Mouse (Mus musculus) midbrain, embryonic 14.5 days (tissue): ENCODE data around the gene Snx1. TPM values are rescaled to one million over a fixed set of nuclear protein-coding genes. Genes with fewer than 3 reads are reported as not detected.
A peak's percentile ranks its signal among the peaks of the same experiment; 100 is the strongest.

Experiments used
- ATAC-seq: fragments of 200-750 bp; cut with Nextera tagmentation; 2 replicates; pipeline ENCODE4 v1.8.0; 2017; ENCODE audit warnings: moderate number of reproducible peaks, moderate library complexity; ENCODE audit not compliant: low FRiP score, low TSS enrichment
- DNase-seq: peaks from one replicate; pipeline ENCODE4 v3.0.0-alpha.2; 2015
- H3K27ac ChIP-seq: fragments of 300-500 bp; sonication (generic); replicated peaks from 2 replicates; pipeline ENCODE4 v1.5.1; 2014; ENCODE audit warnings: mild to moderate bottlenecking, low read depth, low read length, moderate library complexity
- H3K27me3 ChIP-seq: fragments of 300-500 bp; sonication (generic); 2 replicates; pipeline ENCODE4 v1.6.1; 2014; ENCODE audit warnings: low read length, control low read depth, mixed read lengths; ENCODE audit not compliant: control insufficient read depth, insufficient read depth
- H3K36me3 ChIP-seq: fragments of 300-500 bp; sonication (generic); 2 replicates; pipeline ENCODE4 v1.6.1; 2014; ENCODE audit warnings: low read length, control low read depth; ENCODE audit not compliant: control insufficient read depth, insufficient read depth
- H3K4me1 ChIP-seq: fragments of 300-500 bp; sonication (generic); 2 replicates; pipeline ENCODE4 v1.6.1; 2014; ENCODE audit warnings: mild to moderate bottlenecking, antibody characterized with exemption, low read length, control low read depth; ENCODE audit not compliant: control insufficient read depth, insufficient read depth
- H3K4me2 ChIP-seq: fragments of 300-500 bp; sonication (generic); 2 replicates; pipeline ENCODE4 v1.6.1; 2014; ENCODE audit warnings: mild to moderate bottlenecking, low read length, moderate library complexity
- H3K4me3 ChIP-seq: fragments of 300-500 bp; sonication (generic); replicated peaks from 2 replicates; pipeline ENCODE4 v1.5.1; 2014; ENCODE audit warnings: low read depth, low read length
- H3K9ac ChIP-seq: fragments of 300-500 bp; sonication (generic); replicated peaks from 2 replicates; pipeline ENCODE4 v1.6.1; 2014; ENCODE audit warnings: mild to moderate bottlenecking, low read length, moderate library complexity
- H3K9me3 ChIP-seq: fragments of 300-500 bp; sonication (generic); 2 replicates; pipeline ENCODE4 v1.6.1; 2016; ENCODE audit warnings: low read length, control low read depth, mixed read lengths; ENCODE audit not compliant: control insufficient read depth
- WGBS: fragments of 180-500 bp; shearing (Covaris S2); extraction: QIAGEN DNeasy Blood & Tissue Kit; methylation state at CpG from one replicate; pipeline ENCODE4 v1.1.7; 2014; 5-methylcytosine and 5-hydroxymethylcytosine counted together
- polyA plus RNA-seq: library from polyadenylated mRNA; unstranded; fragments of >200 nt; fragmentation: Nextera tagmentation; extraction: Ambion mirVana; gene quantifications from 2 replicates; pipeline ENCODE4 v1.2.1, GENCODE M21; 2014

The Snx1 gene
- 55.6 and 87.9 TPM in 2 replicates for polyA plus RNA-seq

- H3K27ac ChIP-seq: peak within 1 kb of the TSS; percentile 50
- 2% methylated on average over 34 of the region's 34 CpGs for WGBS
- H3K4me1 ChIP-seq: peaks cover 35% of the 10 kb centered on the region
- peak; percentile 98 for DNase-seq
- H3K9ac ChIP-seq: peak within 1 kb of the TSS; percentile 59
- no peaks in the 10 kb centered on the region for H3K27me3 ChIP-seq
- H3K4me2 ChIP-seq: peak within 1 kb of the TSS; percentile 61
- H3K9me3 ChIP-seq: no peaks in the 10 kb centered on the region
- H3K4me3 ChIP-seq: peak within 1 kb of the TSS; percentile 56
- ATAC-seq: peak; percentile 67
- no peaks in the 10 kb centered on the region for H3K36me3 ChIP-seq
Measured at GRCm38 (mm10) chr9:66126456-66127192, at the start of gene Snx1, which contains the start of gene Ciao2a. Gene Snx1 (minus strand): TSS chr9:66126587. Gene Ciao2a (plus strand): TSS chr9:66126611.

- Histone ChIP-seq H3K27ac (no peak overlapping the region), H3K4me1 (peaks cover 4% of the 10 kb centered on the region), H3K9me3 (no peaks in the 10 kb centered on the region), H3K4me2 (no peak overlapping the region), H3K9ac (no peak overlapping the region), H3K4me3 (no peak overlapping the region), H3K27me3 (no peaks in the 10 kb centered on the region), H3K36me3 (no peaks in the 10 kb centered on the region)
- DNase-seq (no peak), ATAC-seq (no peak)
- 90% methylated on average over 3 of the region's 3 CpGs for WGBS
Measured at GRCm38 (mm10) chr9:66174985-66175384, 48.6 kb upstream of the Snx1 start.

- ATAC-seq: no peak
- Histone ChIP-seq H3K27me3 (no peaks in the 10 kb centered on the region), H3K9me3 (no peaks in the 10 kb centered on the region), H3K27ac (no peak overlapping the region), H3K36me3 (no peaks in the 10 kb centered on the region), H3K9ac (no peak overlapping the region), H3K4me1 (peaks cover 4% of the 10 kb centered on the region), H3K4me2 (no peak overlapping the region), H3K4me3 (no peak overlapping the region)
- WGBS: 97% methylated on average over 5 of the region's 5 CpGs
- DNase-seq: no peak
Measured at GRCm38 (mm10) chr9:66173316-66173855, 47.0 kb upstream of the Snx1 start.

- Histone ChIP-seq H3K4me1 (peaks cover 4% of the 10 kb centered on the region), H3K4me3 (no peak overlapping the region), H3K27ac (no peak overlapping the region), H3K4me2 (no peak overlapping the region), H3K36me3 (no peaks in the 10 kb centered on the region), H3K27me3 (no peaks in the 10 kb centered on the region), H3K9ac (no peak overlapping the region), H3K9me3 (no peaks in the 10 kb centered on the region)
- no peak for ATAC-seq
- DNase-seq: no peak
- WGBS: 46% methylated on average over 12 of the region's 12 CpGs
Measured at GRCm38 (mm10) chr9:66171275-66171921, 45.0 kb upstream of the Snx1 start.

- DNase-seq (peak; percentile 51), ATAC-seq (peak; percentile 27; the same call in 1 of the 2 replicates)
- no peak overlapping the region for H3K27ac ChIP-seq
Measured at GRCm38 (mm10) chr9:66170506-66170905, 44.1 kb upstream of the Snx1 start.

GRCm38 (mm10) chr9:66168233-66168632, 41.8 kb upstream of the Snx1 start:
- peaks cover 4% of the 10 kb centered on the region for H3K4me1 ChIP-seq
- DNase-seq: no peak
- no peak overlapping the region for H3K27ac ChIP-seq
- H3K9me3 ChIP-seq: no peaks in the 10 kb centered on the region
- H3K9ac ChIP-seq: no peak overlapping the region
- no peak overlapping the region for H3K4me3 ChIP-seq
- no peaks in the 10 kb centered on the region for H3K27me3 ChIP-seq
- 13% methylated on average over 1 of the region's 1 CpGs for WGBS
- no peak for ATAC-seq
- H3K36me3 ChIP-seq: no peaks in the 10 kb centered on the region
- H3K4me2 ChIP-seq: no peak overlapping the region

More at GRCm38 (mm10) chr9:66170506-66170905, 44.1 kb upstream of the Snx1 start:
- WGBS: 2% methylated on average over 5 of the region's 5 CpGs
- Histone ChIP-seq H3K4me1 (peaks cover 4% of the 10 kb centered on the region), H3K9me3 (no peaks in the 10 kb centered on the region), H3K4me2 (no peak overlapping the region), H3K4me3 (no peak overlapping the region), H3K27me3 (no peaks in the 10 kb centered on the region), H3K36me3 (no peaks in the 10 kb centered on the region), H3K9ac (no peak overlapping the region)

GRCm38 (mm10) chr9:66167222-66167621, 40.8 kb upstream of the Snx1 start:
- ATAC-seq: no peak
- 82% methylated on average over 5 of the region's 5 CpGs for WGBS
- Histone ChIP-seq H3K9me3 (no peaks in the 10 kb centered on the region), H3K4me3 (no peak overlapping the region), H3K4me2 (no peak overlapping the region), H3K36me3 (no peaks in the 10 kb centered on the region), H3K27ac (no peak overlapping the region), H3K9ac (no peak overlapping the region), H3K4me1 (peaks cover 4% of the 10 kb centered on the region), H3K27me3 (no peaks in the 10 kb centered on the region)
- no peak for DNase-seq

- H3K27ac ChIP-seq: no peak overlapping the region
- DNase-seq: no peak
- no peak for ATAC-seq
- H3K9me3 ChIP-seq: no peaks in the 10 kb centered on the region
- H3K4me3 ChIP-seq: no peak overlapping the region
- H3K36me3 ChIP-seq: no peaks in the 10 kb centered on the region
- no peaks in the 10 kb centered on the region for H3K4me1 ChIP-seq
- peaks cover 15% of the 10 kb centered on the region for H3K27me3 ChIP-seq
- no peak overlapping the region for H3K4me2 ChIP-seq
- WGBS: 87% methylated on average over 9 of the region's 9 CpGs
- no peak overlapping the region for H3K9ac ChIP-seq
Measured at GRCm38 (mm10) chr9:66162995-66163394, 36.6 kb upstream of the Snx1 start.
